8 mouse cellular contexts compared by ENCODE assay signal in genomic region chr1:168709017-168709681, GRCm38 (mm10).
DNase-seq lines count a peak whose midpoint lies in the region; ATAC-seq and TF ChIP-seq lines count a peak whose summit lies in the region.
"Had no signal": no experiment of that assay in that cellular context is flagged by ENCODE, and none has a peak within 500 bp of the region (broad histone marks: within the 10 kb centered on the region; RNA-seq: fewer than 3 reads in every experiment).

No protein-coding gene starts in this region.

- peaks cover 13% of the 10 kb centered on the region; the same call in 1 of the 2 replicates for H3K4me1 ChIP-seq in kidney, adult 2 months (ENCODE audit: control insufficient read depth, insufficient read depth, low read length)
- H3K4me1 ChIP-seq in stomach, embryonic 16.5 days (ENCODE audit: control insufficient read depth, insufficient read depth, low read length): peaks cover 16% of the 10 kb centered on the region; the same call in 1 of the 2 replicates

- 13% methylated on average over 21 of the region's 21 CpGs for WGBS in kidney, adult 2 months
- 9% methylated on average over 20 of the region's 21 CpGs for WGBS in stomach, embryonic 16.5 days

- peak overlapping the region; percentile 34 for H3K4me2 ChIP-seq in stomach, embryonic 16.5 days (ENCODE audit: low read depth, low read length)

- peak; percentile 3 for DNase-seq in R1 (ENCODE audit: low read depth, low spot score)
- peak; percentile 12 to 18 for DNase-seq in cerebellum, postnatal 10 days
- peak; percentile 7 for DNase-seq in gastrocnemius, postnatal 10 days
- DNase-seq in kidney, adult 2 months: peak; percentile 45
- DNase-seq in mesoderm, embryonic 11.5 days (ENCODE audit: low read depth, low spot score): peak; percentile 41
- no peak for DNase-seq in layer of hippocampus, postnatal 25 days (ENCODE audit: extremely low spot score in 1 of 2, low spot score in 1 of 2)

- no peaks in the 10 kb centered on the region for H3K36me3 ChIP-seq in kidney, adult 2 months (ENCODE audit: control insufficient read depth, insufficient read depth, low read length)
- H3K36me3 ChIP-seq in stomach, embryonic 16.5 days (ENCODE audit: control insufficient read depth, insufficient read depth, low read length): no peaks in the 10 kb centered on the region

- TF ChIP-seq POLR2A in kidney, adult 2 months (IDR thresholded peaks at IDR 0.05; ENCODE audit: low read depth, low read length): no peak

- no peak for TF ChIP-seq CTCF in kidney, adult 2 months (conservative IDR thresholded peaks at IDR 0.05; ENCODE audit: insufficient read depth, insufficient read length, low read depth, low read length)

- ATAC-seq in stomach, embryonic 16.5 days (ENCODE audit: insufficient read depth, low FRiP score): peak; percentile 81

- H3K4me3 ChIP-seq in kidney, adult 2 months (ENCODE audit: insufficient read depth, low read depth, low read length): no peak overlapping the region
- H3K4me3 ChIP-seq in stomach, embryonic 16.5 days (replicated peaks; ENCODE audit: low read length): peak overlapping the region; percentile 29

- peak overlapping the region; percentile 86 for H3K27ac ChIP-seq in kidney, adult 2 months (ENCODE audit: insufficient read depth, low read depth, low read length)
- peak overlapping the region; percentile 96 for H3K27ac ChIP-seq in stomach, embryonic 16.5 days (ENCODE audit: low read length)
- H3K27ac ChIP-seq: macrophage had no signal

- H3K27me3 ChIP-seq in kidney, adult 2 months (replicated peaks; ENCODE audit: control insufficient read depth, insufficient read depth, low read length): no peaks in the 10 kb centered on the region
- no peaks in the 10 kb centered on the region for H3K27me3 ChIP-seq in stomach, embryonic 16.5 days (ENCODE audit: control insufficient read depth, insufficient read depth, low read length)

- H3K9ac ChIP-seq in stomach, embryonic 16.5 days (ENCODE audit: low read length): peak overlapping the region; percentile 60

- H3K9me3 ChIP-seq in stomach, embryonic 16.5 days (replicated peaks; ENCODE audit: control insufficient read depth, low read length): no peaks in the 10 kb centered on the region

Comparison
In these comparisons a context has a peak if more than half of its experiments do, and no peak if none do; other contexts are left out.
1. DNase-seq: peak in R1 (single experiment), cerebellum, postnatal 10 days (2 of 2), gastrocnemius, postnatal 10 days (single experiment), kidney, adult 2 months (single experiment) and mesoderm, embryonic 11.5 days (single experiment); none in layer of hippocampus, postnatal 25 days (0 of 2).